Mouse (Mus musculus) limb, embryonic 12.5 days (tissue): ENCODE measurements around the gene Sp2. TPM values are rescaled to one million over a fixed set of nuclear protein-coding genes. Genes with fewer than 3 reads are reported as not detected.

Experiments
- ATAC-seq: fragments of 200-750 bp; cut with Nextera tagmentation; 2 replicates; pipeline ENCODE4 v1.8.0; 2017; ENCODE audit warnings: low read depth, moderate TSS enrichment; ENCODE audit not compliant: insufficient number of reproducible peaks, insufficient read depth, low FRiP score, low TSS enrichment
- H3K27ac ChIP-seq: fragments of 300-500 bp; sonication (generic); 2 replicates; pipeline ENCODE4 v1.5.1; 2016; ENCODE audit warnings: mild to moderate bottlenecking, moderate library complexity
- H3K27me3 ChIP-seq: fragments of 300-500 bp; sonication (generic); 2 replicates; pipeline ENCODE4 v1.6.1; 2016; ENCODE audit warnings: mild to moderate bottlenecking, moderate library complexity
- H3K36me3 ChIP-seq: fragments of 300-500 bp; sonication (generic); 2 replicates; pipeline ENCODE4 v1.6.1; 2016; ENCODE audit warnings: mild to moderate bottlenecking, moderate library complexity
- H3K4me1 ChIP-seq: fragments of 300-500 bp; sonication (generic); replicated peaks from 2 replicates; pipeline ENCODE4 v1.6.1; 2016
- H3K4me2 ChIP-seq: fragments of 300-500 bp; sonication (generic); 2 replicates; pipeline ENCODE4 v1.6.1; 2016; ENCODE audit warnings: mild to moderate bottlenecking, moderate library complexity
- H3K4me3 ChIP-seq: fragments of 300-500 bp; sonication (generic); replicated peaks from 2 replicates; pipeline ENCODE4 v1.5.1; 2016; ENCODE audit warnings: mild to moderate bottlenecking
- H3K9ac ChIP-seq: fragments of 300-500 bp; sonication (generic); replicated peaks from 2 replicates; pipeline ENCODE4 v1.6.1; 2016; ENCODE audit warnings: mild to moderate bottlenecking, moderate library complexity
- H3K9me3 ChIP-seq: fragments of 300-500 bp; sonication (generic); 2 replicates; pipeline ENCODE4 v1.6.1; 2016; ENCODE audit warnings: mild to moderate bottlenecking, moderate library complexity
- WGBS: fragments of 180-500 bp; shearing (Covaris S2); methylation state at CpG from one replicate; pipeline ENCODE4 v1.1.7; 2016; 5-methylcytosine and 5-hydroxymethylcytosine counted together
- polyA plus RNA-seq: library from polyadenylated mRNA; unstranded; fragments of >200 nt; fragmentation: Nextera tagmentation; extraction: Ambion mirVana; gene quantifications from 2 replicates; pipeline ENCODE4 v1.2.1, GENCODE M21; 2016

Gene Sp2
- polyA plus RNA-seq, 1 experiment from 2014 or later: 13.7 TPM

DNA sequence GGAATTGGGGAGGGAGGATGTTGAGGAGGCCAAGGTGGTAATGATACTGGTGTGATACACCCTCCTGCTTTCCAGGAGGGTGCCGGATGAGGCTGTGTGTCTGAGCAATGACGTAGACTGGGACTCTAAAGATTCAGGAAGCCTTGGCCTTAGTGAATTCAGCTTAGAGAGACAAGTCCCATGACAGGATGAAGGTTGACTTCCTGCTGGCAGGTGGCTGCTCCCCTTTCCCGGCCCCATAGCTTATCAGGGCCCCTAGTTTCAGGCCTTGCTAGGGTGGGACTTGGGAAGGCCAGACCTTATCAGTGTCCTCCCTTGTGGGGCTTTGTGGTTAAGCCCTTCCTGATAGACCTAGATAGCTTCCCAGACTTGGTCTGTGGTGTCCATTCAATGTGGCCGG is 34.9 kb downstream of the Sp2 start:
- ATAC-seq: no peak
- H3K9ac ChIP-seq: no peak overlapping the region
- no peaks in the 10 kb centered on the region for H3K9me3 ChIP-seq
- H3K4me3 ChIP-seq: no peak overlapping the region
- H3K4me1 ChIP-seq: peaks cover 22% of the 10 kb centered on the region
- peaks cover 4% of the 10 kb centered on the region; the same call in 1 of the 2 replicates for H3K27me3 ChIP-seq
- H3K4me2 ChIP-seq: no peak overlapping the region
- H3K27ac ChIP-seq: no peak overlapping the region
- 95% methylated on average over 4 of the region's 4 CpGs for WGBS
- H3K36me3 ChIP-seq: peaks cover 26% of the 10 kb centered on the region

DNA sequence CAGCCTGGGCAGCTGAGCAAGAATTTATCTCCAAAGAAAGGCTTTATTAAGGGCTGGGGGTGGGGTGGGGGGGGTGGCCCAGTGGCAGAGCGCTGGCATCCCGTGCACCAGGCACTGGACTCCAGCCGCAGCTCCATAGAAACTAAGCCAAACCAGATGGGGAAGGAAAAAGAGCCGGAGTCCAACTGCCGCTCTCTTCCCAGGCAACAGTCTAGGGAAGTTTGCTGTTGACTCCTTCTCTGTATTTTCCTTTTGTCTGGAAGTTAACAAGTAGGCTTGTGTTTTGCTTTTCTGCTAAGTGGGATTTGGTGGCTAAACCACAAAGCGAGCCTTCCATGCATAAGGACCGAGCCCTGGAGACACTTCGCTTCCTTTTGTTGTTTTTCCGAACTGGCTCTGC is 36.3 kb downstream of the Sp2 start:
- Histone ChIP-seq H3K27ac (0 out of 2 replicates have a peak overlapping the region, but pooled peaks have one; percentile 14), H3K9ac (no peak overlapping the region), H3K27me3 (peaks cover 4% of the 10 kb centered on the region; the same call in 1 of the 2 replicates), H3K4me1 (peaks cover 22% of the 10 kb centered on the region), H3K4me3 (no peak overlapping the region), H3K4me2 (no peak overlapping the region), H3K36me3 (peaks cover 13% of the 10 kb centered on the region), H3K9me3 (no peaks in the 10 kb centered on the region)
- no peak for ATAC-seq
- WGBS: 52% methylated on average over 9 of the region's 9 CpGs

DNA sequence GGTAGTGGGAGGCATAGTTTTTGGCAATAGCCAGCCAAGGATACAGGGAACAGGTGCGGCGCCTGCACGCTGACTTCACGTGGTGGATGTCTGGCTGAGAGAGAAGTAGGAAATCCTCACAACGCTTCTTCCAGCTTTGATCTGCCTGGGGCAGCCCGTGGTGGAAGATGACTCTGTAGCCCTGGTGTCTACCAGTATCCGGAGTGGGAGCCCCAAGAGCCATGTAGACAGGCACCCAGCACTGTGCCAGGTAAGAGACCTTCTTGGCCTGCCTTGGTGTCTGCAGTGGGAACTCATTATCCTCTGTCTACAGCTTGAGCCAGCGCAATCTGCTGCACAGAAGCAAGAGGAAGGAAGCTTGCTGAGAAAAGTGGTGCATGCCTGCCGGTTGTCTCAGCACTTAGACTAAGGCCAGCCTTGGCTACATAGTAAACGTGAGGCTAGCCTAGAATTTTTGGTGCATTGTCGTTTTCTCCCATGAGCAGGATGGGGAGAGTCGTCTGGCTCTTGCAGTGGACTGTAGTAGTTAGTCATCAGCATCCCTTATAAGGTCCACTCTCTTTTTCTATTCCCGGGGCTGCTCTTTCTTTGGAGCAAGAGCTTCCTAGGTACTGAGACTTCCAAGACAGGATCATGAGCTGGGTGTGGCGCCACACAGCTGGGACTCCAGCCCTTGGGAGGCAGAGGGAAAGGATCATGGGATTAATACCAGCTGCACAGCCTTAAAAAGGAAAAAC is 37.7 kb downstream of the Sp2 start:
- H3K4me1 ChIP-seq: peaks cover 22% of the 10 kb centered on the region
- peaks cover 4% of the 10 kb centered on the region; the same call in 1 of the 2 replicates for H3K27me3 ChIP-seq
- H3K4me3 ChIP-seq: peak overlapping the region; percentile 53; the same call in 1 of the 2 replicates
- H3K36me3 ChIP-seq: peaks cover 5% of the 10 kb centered on the region; the same call in 1 of the 2 replicates
- no peaks in the 10 kb centered on the region for H3K9me3 ChIP-seq
- H3K9ac ChIP-seq: no peak overlapping the region
- no peak overlapping the region for H3K27ac ChIP-seq
- no peak for ATAC-seq
- peak overlapping the region; percentile 86 for H3K4me2 ChIP-seq
- WGBS: 86% methylated on average over 14 of the region's 14 CpGs

DNA sequence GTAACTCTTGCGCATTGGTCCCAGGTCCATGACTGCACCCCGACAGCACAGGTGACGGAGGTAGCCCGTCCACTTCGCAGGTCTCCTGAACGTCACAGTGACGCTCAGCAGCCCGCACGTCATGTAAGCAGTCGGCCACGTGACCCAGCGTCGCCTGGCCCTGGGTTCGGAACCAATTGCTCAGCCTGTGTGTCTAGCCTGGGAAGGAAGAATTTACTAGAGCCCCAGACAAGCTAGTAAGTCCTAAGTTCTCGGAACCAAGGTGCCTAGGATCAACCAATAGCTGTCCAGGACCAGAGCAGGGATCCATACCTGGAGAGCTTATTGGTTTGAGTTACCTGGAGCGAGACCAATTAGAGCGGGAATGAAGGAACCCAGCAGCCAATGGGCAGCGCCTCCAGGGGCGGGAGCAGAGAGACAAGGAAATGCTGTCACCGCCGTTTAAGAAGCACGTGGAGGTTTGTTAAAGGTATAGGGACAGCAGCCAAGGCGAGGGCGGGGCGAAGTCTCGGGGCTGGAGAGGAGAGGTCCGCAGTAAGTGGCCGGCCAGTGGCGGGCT is 38.9 kb downstream of the Sp2 start, which contains the start of gene Pnpo:
Pnpo (minus strand) TSS at position 241 of the 559 bp plus-strand sequence.
- no peak within 1 kb of the TSS for H3K27ac ChIP-seq
- WGBS: under 1% methylated on average over 29 of the region's 29 CpGs

DNA sequence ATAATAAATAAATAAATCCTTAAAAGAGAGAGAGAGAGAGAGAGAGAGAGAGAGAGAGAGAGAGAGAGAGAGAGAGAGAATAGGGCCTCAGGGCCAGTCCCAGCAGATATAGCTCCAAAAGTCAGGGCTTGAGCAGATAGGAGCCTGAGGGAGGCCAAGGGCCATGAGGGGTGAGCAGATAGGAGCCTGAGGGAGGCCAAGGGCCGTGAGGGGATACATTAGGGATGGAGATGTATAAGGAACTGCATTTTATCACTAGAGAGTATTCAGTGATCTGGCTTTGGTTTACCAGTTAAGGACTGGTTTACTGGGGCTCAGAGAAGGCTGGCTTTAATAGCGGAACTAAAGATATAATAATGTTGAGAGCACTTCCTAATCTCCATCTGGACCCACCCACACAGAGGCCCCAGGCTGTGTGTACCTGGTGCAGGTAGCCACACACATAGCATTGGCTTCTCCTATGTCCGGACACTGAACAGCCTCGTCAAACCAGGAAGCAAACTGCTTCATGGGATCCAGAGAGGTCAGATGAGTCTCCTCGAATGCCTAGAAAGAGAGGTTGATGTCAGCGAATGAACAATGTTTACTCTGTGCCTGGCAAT is 40.7 kb downstream of the Sp2 start:
- no peak for ATAC-seq
- WGBS: 77% methylated on average over 6 of the region's 6 CpGs
- no peak overlapping the region for H3K4me3 ChIP-seq

More for the DNA sequence above, 38.9 kb downstream of the Sp2 start, which contains the start of gene Pnpo:
- Histone ChIP-seq H3K27me3 (peaks cover 4% of the 10 kb centered on the region; the same call in 1 of the 2 replicates), H3K9me3 (no peaks in the 10 kb centered on the region), H3K4me3 (peak within 1 kb of the TSS; percentile 53), H3K9ac (peak within 1 kb of the TSS; percentile 56), H3K36me3 (no peaks in the 10 kb centered on the region), H3K4me2 (peak within 1 kb of the TSS; percentile 86), H3K4me1 (peaks cover 22% of the 10 kb centered on the region)
- peak; percentile 97 for ATAC-seq

DNA sequence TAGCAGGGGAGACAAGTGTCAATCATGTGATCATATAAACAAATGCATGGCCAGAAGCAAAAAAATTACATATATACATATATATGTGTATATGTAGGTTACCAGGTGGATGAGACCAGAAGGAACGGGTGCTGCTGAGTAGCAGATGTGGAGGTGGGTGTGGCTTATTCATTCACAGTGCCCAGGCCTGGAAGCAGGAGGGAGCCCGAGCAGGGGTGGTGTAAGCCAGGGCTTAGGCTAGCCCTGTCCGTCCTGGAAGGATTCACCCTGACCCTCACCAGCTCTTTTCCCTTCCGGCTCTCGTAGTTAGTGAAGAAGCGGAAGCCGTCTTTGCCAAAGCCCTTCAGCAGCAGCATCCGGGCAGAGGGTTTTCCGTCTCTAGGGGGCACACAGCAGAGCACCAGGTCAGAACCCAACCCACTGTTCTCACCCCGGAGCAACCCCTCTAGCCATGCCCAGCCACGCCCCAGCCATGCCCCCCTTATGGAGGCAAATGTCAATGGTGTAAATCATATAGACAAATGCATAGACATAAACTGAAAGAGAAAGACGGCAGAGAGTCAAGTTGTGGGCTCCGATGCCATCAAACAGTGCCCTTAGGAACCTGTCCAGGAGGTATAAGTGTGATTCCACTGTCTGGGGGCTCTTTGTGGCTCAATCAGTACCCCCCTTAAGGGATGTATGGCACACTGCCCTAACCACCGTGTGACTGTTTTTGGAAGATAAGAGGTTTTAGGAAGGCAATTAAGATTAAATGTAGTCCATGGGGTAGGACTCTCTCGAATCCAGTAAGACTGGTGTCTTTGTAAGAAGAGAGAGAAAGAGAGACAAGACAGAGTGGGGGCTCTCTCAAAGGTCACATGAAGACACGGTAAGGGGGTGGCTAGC is 41.9 kb downstream of the Sp2 start:
- WGBS: 77% methylated on average over 16 of the region's 16 CpGs
- H3K27ac ChIP-seq: no peak overlapping the region
- no peaks in the 10 kb centered on the region for H3K36me3 ChIP-seq
- H3K27me3 ChIP-seq: peaks cover 4% of the 10 kb centered on the region; the same call in 1 of the 2 replicates
- no peak overlapping the region for H3K4me3 ChIP-seq
- no peaks in the 10 kb centered on the region for H3K9me3 ChIP-seq
- H3K4me1 ChIP-seq: peaks cover 13% of the 10 kb centered on the region
- ATAC-seq: no peak
- no peak overlapping the region for H3K9ac ChIP-seq
- no peak overlapping the region for H3K4me2 ChIP-seq

More for the DNA sequence above, 40.7 kb downstream of the Sp2 start:
- no peaks in the 10 kb centered on the region for H3K36me3 ChIP-seq
- H3K4me1 ChIP-seq: peaks cover 22% of the 10 kb centered on the region
- peaks cover 4% of the 10 kb centered on the region; the same call in 1 of the 2 replicates for H3K27me3 ChIP-seq
- H3K9me3 ChIP-seq: no peaks in the 10 kb centered on the region
- H3K27ac ChIP-seq: no peak overlapping the region
- H3K4me2 ChIP-seq: no peak overlapping the region
- H3K9ac ChIP-seq: no peak overlapping the region

DNA sequence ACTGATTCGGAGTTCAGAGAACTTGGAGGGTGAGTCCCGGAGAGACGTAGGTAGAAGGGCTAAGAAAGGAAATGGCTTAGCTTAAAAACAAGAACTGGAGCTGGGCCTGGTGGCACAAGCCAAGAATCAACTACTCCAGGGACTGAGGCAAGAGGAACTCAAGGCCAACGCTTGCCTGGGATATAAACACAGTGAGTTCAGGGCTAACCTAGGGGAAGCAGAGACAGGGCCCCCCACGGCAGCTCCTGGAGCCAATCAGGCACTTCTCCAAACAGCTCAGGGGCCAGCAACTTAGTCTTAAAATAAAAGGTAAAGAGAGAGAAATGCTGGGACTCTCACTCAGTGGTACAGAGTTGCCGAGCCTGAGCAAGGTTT is 44.3 kb downstream of the Sp2 start:
- H3K36me3 ChIP-seq: no peaks in the 10 kb centered on the region
- no peak overlapping the region for H3K27ac ChIP-seq
- H3K4me3 ChIP-seq: no peak overlapping the region
- no peak overlapping the region for H3K9ac ChIP-seq
- peaks cover 2% of the 10 kb centered on the region; the same call in 1 of the 2 replicates for H3K4me1 ChIP-seq
- peaks cover 1% of the 10 kb centered on the region; the same call in 1 of the 2 replicates for H3K27me3 ChIP-seq
- no peak overlapping the region for H3K4me2 ChIP-seq
- H3K9me3 ChIP-seq: no peaks in the 10 kb centered on the region
- no peak for ATAC-seq
- WGBS: 85% methylated on average over 6 of the region's 6 CpGs

DNA sequence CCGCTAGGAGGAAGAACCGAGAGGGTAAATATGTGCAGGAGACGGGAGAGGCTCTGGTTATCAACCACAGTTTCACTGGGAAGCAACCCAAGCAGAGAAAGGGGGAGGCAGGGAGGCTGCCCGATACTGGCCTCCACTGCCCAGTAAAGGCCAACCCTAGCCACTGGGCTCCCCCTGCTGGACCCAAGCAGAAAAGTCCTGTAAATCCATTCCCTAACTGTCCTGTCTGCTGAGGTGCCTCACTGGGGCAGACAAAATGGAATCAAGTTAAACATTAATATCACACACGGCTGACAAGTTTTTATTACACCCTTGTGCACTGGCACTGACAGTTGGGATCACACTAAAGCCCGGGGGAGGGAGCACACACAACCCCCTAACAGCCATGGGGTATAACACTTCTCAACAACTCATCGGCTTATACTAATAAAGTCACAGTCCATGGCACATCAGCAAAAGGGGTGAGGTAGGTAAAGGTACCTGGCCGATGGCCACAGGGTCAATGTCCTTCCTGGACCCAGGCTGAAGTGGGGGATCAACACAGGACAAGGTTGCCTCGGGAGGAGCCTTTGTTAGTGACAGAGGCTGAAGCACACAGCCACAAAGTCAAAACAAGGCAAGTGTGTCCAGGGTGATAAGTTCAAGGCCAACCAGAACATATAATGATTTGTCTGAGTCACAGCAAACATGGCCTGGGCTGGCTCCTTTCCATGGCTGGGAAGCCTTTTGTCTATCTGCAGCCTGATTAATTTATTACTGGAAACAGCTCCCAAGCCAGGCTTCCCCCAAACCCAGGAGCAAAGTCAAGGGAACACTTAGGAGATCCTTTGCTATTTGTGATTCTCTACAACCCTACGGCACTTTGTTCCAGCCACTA is 45.0 kb downstream of the Sp2 start:
- Histone ChIP-seq H3K4me3 (no peak overlapping the region), H3K36me3 (no peaks in the 10 kb centered on the region), H3K27me3 (peaks cover 3% of the 10 kb centered on the region; the same call in 1 of the 2 replicates), H3K9me3 (no peaks in the 10 kb centered on the region), H3K9ac (no peak overlapping the region), H3K4me1 (no peaks in the 10 kb centered on the region), H3K27ac (no peak overlapping the region), H3K4me2 (no peak overlapping the region)
- no peak for ATAC-seq
- WGBS: 53% methylated on average over 10 of the region's 10 CpGs

DNA sequence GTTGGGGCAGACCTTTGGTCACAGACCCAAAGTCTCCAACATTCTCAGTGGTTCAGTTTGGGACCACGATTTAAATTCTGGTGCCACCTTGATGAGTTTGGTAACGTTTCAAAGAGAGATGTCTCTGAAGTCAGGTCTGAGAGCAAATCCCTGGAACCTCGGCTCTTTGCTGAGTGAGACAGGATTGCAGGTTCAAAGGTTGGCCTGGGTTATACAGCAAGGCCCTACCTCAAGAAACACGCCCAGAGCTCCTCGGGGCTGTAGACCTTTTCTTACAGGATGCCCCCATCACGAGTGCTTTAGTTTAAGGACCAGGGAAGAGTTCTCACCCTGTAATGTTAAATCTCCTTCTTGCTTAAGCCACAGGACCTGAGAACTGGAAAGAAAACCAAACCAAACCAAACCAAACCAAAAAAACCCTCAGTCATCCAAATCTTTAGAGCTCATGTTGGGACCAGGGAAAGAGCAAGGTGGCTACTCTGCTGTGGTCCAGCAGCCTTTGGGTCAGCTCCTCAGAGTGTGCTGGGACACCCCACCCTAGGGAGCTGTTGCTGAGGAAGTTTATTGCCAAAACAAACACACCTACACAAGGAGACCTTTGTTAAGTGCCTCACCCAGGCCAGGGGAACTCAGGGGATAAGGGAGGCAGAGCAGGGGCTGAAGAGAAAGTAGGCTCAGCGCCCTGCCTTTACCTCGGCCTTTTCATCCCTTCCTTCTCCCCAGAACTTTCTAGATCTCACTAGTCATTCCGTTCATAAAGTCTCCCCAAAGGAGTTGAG is 46.7 kb downstream of the Sp2 start:
- H3K9me3 ChIP-seq: no peaks in the 10 kb centered on the region
- 84% methylated on average over 9 of the region's 9 CpGs for WGBS
- no peak overlapping the region for H3K27ac ChIP-seq
- H3K4me3 ChIP-seq: no peak overlapping the region
- H3K27me3 ChIP-seq: peaks cover 10% of the 10 kb centered on the region
- H3K4me1 ChIP-seq: no peaks in the 10 kb centered on the region; the same call in 1 of the 2 replicates
- no peak for ATAC-seq
- no peak overlapping the region for H3K9ac ChIP-seq
- no peak overlapping the region for H3K4me2 ChIP-seq
- H3K36me3 ChIP-seq: no peaks in the 10 kb centered on the region
